Mouse (Mus musculus): ENCODE measurements around the gene Nfatc3.

DNA sequence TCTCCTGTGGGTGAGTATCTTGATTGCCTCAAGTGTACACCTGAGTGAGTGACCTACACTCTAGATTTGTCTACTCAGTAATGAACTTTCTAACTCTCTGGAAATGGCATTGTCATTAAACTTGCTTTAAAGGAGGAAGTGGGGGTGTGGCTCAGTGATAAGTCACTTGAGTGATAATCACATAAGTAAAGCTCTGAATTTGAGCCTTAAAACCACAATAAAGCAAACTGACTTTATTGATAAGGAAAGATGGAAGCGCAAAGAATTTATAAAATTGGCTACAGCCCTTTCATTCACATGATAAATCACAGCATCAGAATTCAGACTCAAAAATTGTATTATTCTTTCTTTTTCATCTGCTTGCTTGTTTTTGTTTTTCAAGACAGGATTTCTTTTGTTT, 98.8 kb downstream of the Nfatc3 start:
- TF ChIP-seq EP300 (IDR thresholded peaks at IDR 0.05; ENCODE audit: low read length): no peak
- no peak for TF ChIP-seq POLR2A (IDR thresholded peaks at IDR 0.05; ENCODE audit: low read depth, low read length)
- no peak for TF ChIP-seq MXI1 (IDR thresholded peaks at IDR 0.05; ENCODE audit: low read depth, low read length)
- TF ChIP-seq NRF1 (IDR thresholded peaks at IDR 0.05; ENCODE audit: low read depth, low read length): no peak
- no peak for TF ChIP-seq MEF2A (IDR thresholded peaks at IDR 0.05; ENCODE audit: borderline replicate concordance, low read depth, low read length)
- no peak for TF ChIP-seq USF1 (IDR thresholded peaks at IDR 0.05; ENCODE audit: low read depth, low read length)
- no peak for TF ChIP-seq POLR2AphosphoS2 (IDR thresholded peaks at IDR 0.05; ENCODE audit: low read depth, low read length)
- TF ChIP-seq BHLHE40 (IDR thresholded peaks at IDR 0.05; ENCODE audit: low read depth, low read length): no peak
- no peak for TF ChIP-seq UBTF (IDR thresholded peaks at IDR 0.05; ENCODE audit: low read depth, low read length)
- no peak for TF ChIP-seq RCOR1 (conservative IDR thresholded peaks at IDR 0.05; ENCODE audit: low read depth, low read length)
- TF ChIP-seq TBP (conservative IDR thresholded peaks at IDR 0.05; ENCODE audit: low read depth, low read length): no peak
